Mouse (Mus musculus) liver, postnatal 0 days (tissue): ENCODE results near the gene Spred2. TPM values are rescaled to one million over a fixed set of nuclear protein-coding genes. Genes with fewer than 3 reads are reported as not detected.

Source experiments
- ATAC-seq: fragments of 200-750 bp; cut with Nextera tagmentation; 2 replicates; pipeline ENCODE4 v1.8.0; 2017; ENCODE audit warnings: mild to moderate bottlenecking, moderate library complexity
- DNase-seq: peaks from one replicate; pipeline ENCODE4 v3.0.0-alpha.2; 2016
- H3K27ac ChIP-seq: fragments of 300-500 bp; sonication (generic); 2 replicates; pipeline ENCODE4 v1.5.1; 2014; ENCODE audit warnings: antibody characterized with exemption, moderate library complexity, mild to moderate bottlenecking, low read depth
- H3K27me3 ChIP-seq: fragments of 300-500 bp; sonication (generic); 2 replicates; pipeline ENCODE4 v1.6.1; 2014; ENCODE audit warnings: low read length, control low read depth, mixed read lengths; ENCODE audit not compliant: insufficient read depth
- H3K36me3 ChIP-seq: fragments of 300-500 bp; sonication (generic); replicated peaks from 2 replicates; pipeline ENCODE4 v1.6.1; 2014; ENCODE audit warnings: mild to moderate bottlenecking, control low read depth, low read length, moderate library complexity, mixed read lengths; ENCODE audit not compliant: insufficient read depth
- H3K4me1 ChIP-seq: fragments of 300-500 bp; sonication (generic); 2 replicates; pipeline ENCODE4 v1.6.1; 2014; ENCODE audit warnings: antibody characterized with exemption, mild to moderate bottlenecking, control low read depth; ENCODE audit not compliant: insufficient read depth
- H3K4me2 ChIP-seq: fragments of 300-500 bp; sonication (generic); 2 replicates; pipeline ENCODE4 v1.6.1; 2014; ENCODE audit warnings: low read depth, mild to moderate bottlenecking, low read length, moderate library complexity, mixed read lengths
- H3K4me3 ChIP-seq: fragments of 300-500 bp; sonication (generic); 2 replicates; pipeline ENCODE4 v1.5.1; 2014; ENCODE audit warnings: low read depth, low read length
- H3K9ac ChIP-seq: fragments of 300-500 bp; sonication (generic); replicated peaks from 2 replicates; pipeline ENCODE4 v1.6.1; 2014; ENCODE audit warnings: mild to moderate bottlenecking, moderate library complexity
- H3K9me3 ChIP-seq: fragments of 300-500 bp; sonication (generic); 2 replicates; pipeline ENCODE4 v1.6.1; 2016; ENCODE audit warnings: mild to moderate bottlenecking, control low read depth, low read length, mixed read lengths
- CTCF ChIP-seq: sonication (generic); IDR thresholded peaks from 2 replicates; pipeline ENCODE4 v1.5.1; 2016; ENCODE audit warnings: antibody characterized with exemption, low read depth
- EP300 ChIP-seq: IDR thresholded peaks from 2 replicates; pipeline ENCODE4 v1.6.1; 2016; ENCODE audit warnings: antibody characterized with exemption, low read depth, mild to moderate bottlenecking
- WGBS: fragments of 180-500 bp; shearing (Covaris S2); extraction: QIAGEN DNeasy Blood & Tissue Kit; methylation state at CpG from one replicate; pipeline ENCODE4 v1.1.7; 2014; ENCODE audit not compliant: insufficient replicate concordance; 5-methylcytosine and 5-hydroxymethylcytosine counted together
- polyA plus RNA-seq: library from polyadenylated mRNA; unstranded; fragments of >200 nt; fragmentation: Nextera tagmentation; extraction: Ambion mirVana; gene quantifications from 2 replicates; pipeline ENCODE4 v1.2.1, GENCODE M21; 2015

The Spred2 gene
- polyA plus RNA-seq, 1 experiment from 2014 or later, result 1.3 TPM

DNA sequence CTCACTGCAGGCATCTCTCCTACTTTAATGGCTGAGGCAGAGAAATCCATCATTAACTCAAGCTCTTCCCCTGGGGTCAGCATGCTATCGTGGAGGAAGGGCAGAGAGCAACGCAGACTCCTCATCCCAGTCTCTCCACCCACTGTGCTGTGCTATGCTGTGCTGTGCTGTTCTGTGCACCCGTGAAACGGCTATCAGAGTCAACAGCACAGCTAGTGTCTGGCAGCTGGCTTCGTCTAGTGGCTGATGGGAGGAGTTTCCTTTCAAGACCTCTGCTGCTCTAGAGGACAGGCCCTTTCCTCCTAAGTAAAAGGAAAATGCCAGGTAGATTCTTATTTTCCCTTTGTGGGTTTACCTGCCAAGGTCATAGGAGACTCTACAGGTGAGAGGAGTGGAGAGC is 38.6 kb downstream of the Spred2 start:
- TF ChIP-seq CTCF (no peak), EP300 (no peak)
- no peaks in the 10 kb centered on the region for H3K27me3 ChIP-seq
- H3K4me1 ChIP-seq, result peaks cover 45% of the 10 kb centered on the region
- whole genome bisulfite sequencing, result 9% methylated on average over 5 of the region's 5 CpGs
- peak overlapping the region; percentile 20; the same call in 1 of the 2 replicates for H3K4me2 ChIP-seq
- peak overlapping the region; percentile 76 for H3K27ac ChIP-seq
- DNase-seq, result no peak
- no peak overlapping the region for H3K9ac ChIP-seq
- no peaks in the 10 kb centered on the region for H3K36me3 ChIP-seq
- no peaks in the 10 kb centered on the region for H3K9me3 ChIP-seq
- no peak overlapping the region for H3K4me3 ChIP-seq
- ATAC-seq, result 0 out of 2 replicates have a peak, but pooled peaks have one; percentile 13

DNA sequence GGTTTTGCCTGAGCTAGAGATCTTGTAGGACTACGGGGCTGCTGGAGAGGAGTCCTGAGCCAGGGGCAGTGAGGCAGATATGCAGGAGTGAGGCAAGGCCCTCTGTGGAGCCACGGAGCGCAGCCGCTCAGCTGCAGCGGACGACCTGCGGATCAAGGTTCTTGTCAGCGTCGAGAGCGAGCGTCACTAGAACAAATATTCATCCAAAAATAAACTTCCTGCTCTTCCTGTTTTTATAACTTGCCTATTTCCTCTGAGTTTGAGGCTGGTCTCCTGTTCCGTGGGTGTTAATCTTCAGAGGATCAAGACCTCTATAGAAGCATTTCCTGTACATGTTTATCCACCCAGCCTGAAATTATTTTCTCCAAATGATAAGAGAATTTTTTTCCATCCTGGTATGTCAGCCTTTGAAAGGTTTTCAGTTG is 39.6 kb downstream of the Spred2 start:
- Histone ChIP-seq H3K27ac (peak overlapping the region; percentile 76), H3K9ac (no peak overlapping the region), H3K4me1 (peaks cover 45% of the 10 kb centered on the region)

DNA sequence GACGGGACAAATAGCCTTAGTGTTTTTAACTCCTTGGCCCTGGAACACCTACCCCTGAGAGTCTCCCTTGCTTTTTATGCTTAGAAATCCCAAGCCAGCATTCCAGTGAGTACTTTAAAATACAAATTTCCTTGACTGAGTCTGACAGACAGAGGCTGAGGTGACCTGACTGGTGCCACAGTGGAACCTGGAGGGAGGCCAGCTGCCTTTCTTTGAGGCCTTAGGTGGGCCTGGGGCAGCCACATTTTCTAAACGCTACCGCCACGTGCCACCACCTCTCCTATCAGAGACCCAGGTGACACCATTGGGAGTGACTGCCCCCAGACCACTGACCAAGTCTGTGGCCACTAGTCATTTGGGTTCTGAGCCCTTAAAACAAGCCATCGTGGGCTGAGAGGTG is 40.2 kb downstream of the Spred2 start:
- Histone ChIP-seq H3K9ac (0 out of 2 replicates have a peak overlapping the region, but pooled peaks have one; percentile 16), H3K27ac (peak overlapping the region; percentile 76), H3K27me3 (no peaks in the 10 kb centered on the region), H3K36me3 (no peaks in the 10 kb centered on the region), H3K4me1 (peaks cover 45% of the 10 kb centered on the region), H3K9me3 (no peaks in the 10 kb centered on the region), H3K4me3 (no peak overlapping the region), H3K4me2 (peak overlapping the region; percentile 20; the same call in 1 of the 2 replicates)
- ATAC-seq (no peak), DNase-seq (no peak)
- WGBS, result 77% methylated on average over 5 of the region's 5 CpGs
- TF ChIP-seq CTCF (no peak), EP300 (no peak)

More for the DNA sequence above, 39.6 kb downstream of the Spred2 start:
- ATAC-seq, result peak; percentile 72
- Histone ChIP-seq H3K4me3 (no peak overlapping the region), H3K36me3 (no peaks in the 10 kb centered on the region), H3K9me3 (no peaks in the 10 kb centered on the region), H3K4me2 (peak overlapping the region; percentile 20; the same call in 1 of the 2 replicates), H3K27me3 (no peaks in the 10 kb centered on the region)
- TF ChIP-seq CTCF, result no peak
- peak; percentile 65 for TF ChIP-seq EP300
- DNase-seq, result peak; percentile 61
- 23% methylated on average over 12 of the region's 12 CpGs for WGBS

DNA sequence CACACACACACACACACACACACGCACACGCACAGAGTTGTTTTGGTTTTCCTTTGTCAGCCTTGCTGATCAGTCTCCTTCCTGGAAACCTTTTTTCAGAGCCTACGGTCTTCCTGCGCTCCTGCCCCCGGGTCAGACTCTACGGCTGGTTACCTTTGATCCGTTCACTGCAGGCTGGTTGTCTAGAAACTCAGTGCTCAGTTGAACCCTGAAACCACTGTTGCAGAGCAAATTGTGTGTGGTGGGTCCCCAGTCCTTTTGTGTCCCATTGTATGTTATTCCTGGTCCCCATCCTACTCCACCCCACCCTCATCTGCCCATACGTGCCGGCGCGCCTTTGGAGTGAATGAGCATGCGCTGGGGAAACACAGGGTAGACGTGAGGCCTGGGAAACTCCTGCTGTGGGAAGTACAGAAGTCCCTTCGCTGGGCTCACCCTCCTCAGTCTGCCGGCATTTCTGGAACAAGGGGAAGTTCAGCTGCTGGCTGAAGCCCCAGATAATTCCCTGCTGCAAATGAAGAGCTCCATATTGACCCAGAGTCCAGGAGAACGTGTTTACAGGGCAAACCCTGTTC is 40.9 kb downstream of the Spred2 start:
- peak overlapping the region; percentile 55 for H3K4me2 ChIP-seq
- no peak overlapping the region; the same call in 1 of the 2 replicates for H3K9ac ChIP-seq

DNA sequence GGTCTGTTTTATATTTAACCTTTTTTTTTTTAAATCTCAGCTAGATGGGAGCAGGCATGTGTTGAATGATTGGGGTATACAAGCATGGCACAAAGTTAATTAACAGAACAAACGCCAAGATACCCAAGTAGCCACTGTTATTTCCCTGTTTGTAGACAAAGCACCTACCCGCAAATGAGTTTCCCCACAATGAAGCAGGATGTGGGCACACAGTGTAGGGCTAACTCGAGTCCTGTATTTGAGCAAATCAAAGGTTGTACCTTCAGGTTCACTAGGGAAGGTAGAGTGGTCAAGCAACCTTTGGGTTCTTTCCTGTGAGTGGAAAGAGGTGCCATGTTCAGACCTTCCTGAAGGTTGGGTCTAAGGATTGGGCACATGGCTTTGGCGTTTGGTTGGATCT is 41.5 kb downstream of the Spred2 start:
- DNase-seq, result no peak
- Histone ChIP-seq H3K9ac (no peak overlapping the region; the same call in 1 of the 2 replicates), H3K4me2 (no peak overlapping the region), H3K9me3 (no peaks in the 10 kb centered on the region), H3K27ac (peak overlapping the region; percentile 76), H3K36me3 (no peaks in the 10 kb centered on the region), H3K27me3 (no peaks in the 10 kb centered on the region), H3K4me1 (peaks cover 44% of the 10 kb centered on the region), H3K4me3 (no peak overlapping the region)
- no peak for ATAC-seq
- no peak for TF ChIP-seq CTCF
- TF ChIP-seq EP300, result no peak
- WGBS, result 33% methylated on average over 4 of the region's 4 CpGs

More for the DNA sequence above, 40.9 kb downstream of the Spred2 start:
- Histone ChIP-seq H3K27me3 (no peaks in the 10 kb centered on the region), H3K4me1 (peaks cover 45% of the 10 kb centered on the region), H3K36me3 (no peaks in the 10 kb centered on the region), H3K4me3 (no peak overlapping the region), H3K27ac (peak overlapping the region; percentile 76), H3K9me3 (no peaks in the 10 kb centered on the region)
- TF ChIP-seq CTCF, result no peak
- no peak for TF ChIP-seq EP300
- peak; percentile 22; the same call in 1 of the 2 replicates for ATAC-seq
- WGBS, result 39% methylated on average over 16 of the region's 16 CpGs
- no peak for DNase-seq

- Histone ChIP-seq H3K9me3 (no peaks in the 10 kb centered on the region), H3K4me2 (no peak overlapping the region), H3K27me3 (no peaks in the 10 kb centered on the region), H3K4me1 (peaks cover 40% of the 10 kb centered on the region), H3K36me3 (no peaks in the 10 kb centered on the region), H3K27ac (no peak overlapping the region; the same call in 1 of the 2 replicates), H3K4me3 (no peak overlapping the region), H3K9ac (no peak overlapping the region)
- 61% methylated on average over 2 of the region's 2 CpGs for WGBS
- ATAC-seq (no peak), DNase-seq (no peak)
- TF ChIP-seq EP300 (no peak), CTCF (no peak)
These were observed 42.1 kb downstream of the Spred2 start for GRCm38 (mm10) chr11:19966294-19966693.
